Mouse (Mus musculus) monocyte, adult 2 months (primary cell): Measurements from ENCODE around the gene Gstp2.
"Not testable (repeated sequence)": the region's sequence is repeated elsewhere in the genome, so short reads cannot be mapped to it uniquely, and the experiment has no call there.

Experiments used
- DNase-seq, 2 experiments: peaks; one replicate each; pipeline ENCODE4 v3.0.0; 2022; ENCODE audit warnings: low spot score in 2 of 2, low read depth in 1 of 2

The Gstp2 gene

GRCm38 (mm10) chr19:4051741-4052515 lies 6.1 kb upstream of the Gstp2 start:
- no peak for DNase-seq

- no peak for DNase-seq
Measured at GRCm38 (mm10) chr19:4051016-4051415, 5.2 kb upstream of the Gstp2 start.

- not testable (repeated sequence) for DNase-seq
Measured at GRCm38 (mm10) chr19:4049069-4049468, 3.2 kb upstream of the Gstp2 start.

- DNase-seq: peak in 1 of 2 experiments; percentile 70
Measured at GRCm38 (mm10) chr19:4047859-4048258, 2.0 kb upstream of the Gstp2 start.

GRCm38 (mm10) chr19:4046866-4047254 lies 1.0 kb upstream of the Gstp2 start:
- DNase-seq: no peak

- not testable (repeated sequence) for DNase-seq
Measured at GRCm38 (mm10) chr19:4044109-4044508, 1.7 kb downstream of the Gstp2 start.

- DNase-seq: no peak
Measured at GRCm38 (mm10) chr19:4042124-4042523, 3.7 kb downstream of the Gstp2 start.

- DNase-seq: not testable (repeated sequence)
Measured at GRCm38 (mm10) chr19:4041500-4041899, 4.3 kb downstream of the Gstp2 start.

GRCm38 (mm10) chr19:4040941-4041340 lies 4.9 kb downstream of the Gstp2 start:
- DNase-seq: not testable (repeated sequence)

GRCm38 (mm10) chr19:4037788-4038232 lies 8.0 kb downstream of the Gstp2 start, which contains the start of gene Gstp1:
Gene Gstp1, minus strand, starts transcription at chr19:4037985.
- DNase-seq: peak in 1 of 2 experiments; percentile 52

- DNase-seq: not testable (repeated sequence)
Measured at GRCm38 (mm10) chr19:4037154-4037787, 8.6 kb downstream of the Gstp2 start.

GRCm38 (mm10) chr19:4036327-4037045 lies 9.3 kb downstream of the Gstp2 start:
- no peak for DNase-seq

- DNase-seq: no peak
Measured at GRCm38 (mm10) chr19:4033742-4034141, 12.1 kb downstream of the Gstp2 start.

- DNase-seq: no peak
Measured at GRCm38 (mm10) chr19:4033298-4033697, 12.5 kb downstream of the Gstp2 start.

GRCm38 (mm10) chr19:4032668-4033067 lies 13.2 kb downstream of the Gstp2 start:
- no peak for DNase-seq

GRCm38 (mm10) chr19:4027576-4027975 lies 18.2 kb downstream of the Gstp2 start:
- no peak for DNase-seq

GRCm38 (mm10) chr19:4023185-4023584 lies 22.6 kb downstream of the Gstp2 start:
- no peak for DNase-seq

- peak in 1 of 2 experiments; percentile 59 for DNase-seq
Measured at GRCm38 (mm10) chr19:4018743-4019583, 26.9 kb downstream of the Gstp2 start.

- no peak for DNase-seq
Measured at GRCm38 (mm10) chr19:4017921-4018587, 27.8 kb downstream of the Gstp2 start.

- no peak for DNase-seq
Measured at GRCm38 (mm10) chr19:4015635-4016034, 30.2 kb downstream of the Gstp2 start.
